33 mouse cellular contexts compared by ENCODE assay signal in genomic region chr15:61455042-61455441, GRCm38 (mm10).
"Had no signal": no experiment of that assay in that cellular context is flagged by ENCODE, and none has a peak within 500 bp of the region (broad histone marks: within the 10 kb centered on the region; RNA-seq: fewer than 3 reads in every experiment).

No protein-coding gene starts in this region.

- H3K36me3 ChIP-seq: limb, embryonic 10.5 days; limb, embryonic 12.5 days; limb, embryonic 13.5 days; limb, embryonic 15.5 days; liver, embryonic 12.5 days; liver, embryonic 13.5 days; liver, embryonic 15.5 days; lung, embryonic 15.5 days; midbrain, embryonic 10.5 days; midbrain, embryonic 12.5 days; midbrain, embryonic 13.5 days; midbrain, embryonic 15.5 days; neural tube, embryonic 12.5 days; neural tube, embryonic 13.5 days had no signal

- H3K9ac ChIP-seq: limb, embryonic 12.5 days; limb, embryonic 13.5 days; limb, embryonic 15.5 days; liver, embryonic 12.5 days; liver, embryonic 13.5 days; liver, embryonic 14.5 days; liver, embryonic 15.5 days; liver, postnatal 0 days; lung, embryonic 14.5 days; lung, embryonic 15.5 days; midbrain, embryonic 12.5 days; midbrain, embryonic 13.5 days; midbrain, embryonic 15.5 days; neural tube, embryonic 12.5 days; neural tube, embryonic 13.5 days had no signal

- H3K27me3 ChIP-seq: limb, embryonic 12.5 days; limb, embryonic 13.5 days; limb, embryonic 15.5 days; liver, embryonic 12.5 days; liver, embryonic 13.5 days; liver, embryonic 15.5 days; lung, embryonic 15.5 days; megakaryocyte, embryonic 14.5 days; midbrain, embryonic 12.5 days; midbrain, embryonic 13.5 days; midbrain, embryonic 15.5 days; neural tube, embryonic 12.5 days; neural tube, embryonic 13.5 days had no signal

- H3K27ac ChIP-seq: limb, embryonic 10.5 days; limb, embryonic 12.5 days; limb, embryonic 13.5 days; limb, embryonic 15.5 days; liver, embryonic 12.5 days; liver, embryonic 13.5 days; liver, embryonic 14.5 days; liver, embryonic 15.5 days; lung, embryonic 15.5 days; macrophage; midbrain, embryonic 10.5 days; midbrain, embryonic 12.5 days; midbrain, embryonic 13.5 days; midbrain, embryonic 15.5 days; neural tube, embryonic 12.5 days; neural tube, embryonic 13.5 days had no signal

- H3K4me3 ChIP-seq: limb, embryonic 10.5 days; limb, embryonic 12.5 days; limb, embryonic 13.5 days; limb, embryonic 15.5 days; liver, embryonic 12.5 days; liver, embryonic 13.5 days; liver, embryonic 15.5 days; lung, embryonic 15.5 days; megakaryocyte, embryonic 14.5 days; midbrain, embryonic 10.5 days; midbrain, embryonic 12.5 days; midbrain, embryonic 13.5 days; midbrain, embryonic 15.5 days; myocyte; neural tube, embryonic 12.5 days; neural tube, embryonic 13.5 days had no signal

- H3K4me1 ChIP-seq: liver, embryonic 12.5 days; liver, embryonic 13.5 days; liver, embryonic 15.5 days; megakaryocyte, embryonic 14.5 days; midbrain, embryonic 12.5 days; midbrain, embryonic 13.5 days; midbrain, embryonic 15.5 days; neural tube, embryonic 12.5 days had no signal

- DNase-seq: left cerebral cortex, postnatal 4 days; liver; liver, embryonic 13.5 days; liver, postnatal 0 days; lung, adult 18-20 months; lung, adult 2 months; lung, embryonic 14.5 days; lung, postnatal 10 days; lung, postnatal 14 days; lung, postnatal 36 days; lung, postnatal 4 days; midbrain, embryonic 14.5 days had no signal

- ATAC-seq: liver, embryonic 12.5 days; liver, postnatal 0 days; lung, postnatal 0 days; midbrain, embryonic 13.5 days; midbrain, embryonic 15.5 days; midbrain, embryonic 16.5 days had no signal

- H3K4me2 ChIP-seq: limb, embryonic 12.5 days; limb, embryonic 13.5 days; limb, embryonic 15.5 days; liver, embryonic 11.5 days; liver, embryonic 12.5 days; liver, embryonic 13.5 days; liver, embryonic 15.5 days; lung, embryonic 14.5 days; lung, embryonic 15.5 days; midbrain, embryonic 11.5 days; midbrain, embryonic 12.5 days; midbrain, embryonic 13.5 days; midbrain, embryonic 15.5 days; neural tube, embryonic 12.5 days; neural tube, embryonic 13.5 days had no signal

- H3K9me3 ChIP-seq: limb, embryonic 10.5 days; limb, embryonic 12.5 days; limb, embryonic 13.5 days; limb, embryonic 15.5 days; liver, embryonic 12.5 days; liver, embryonic 13.5 days; liver, embryonic 15.5 days; lung, embryonic 15.5 days; megakaryocyte, embryonic 14.5 days; midbrain, embryonic 10.5 days; midbrain, embryonic 12.5 days; midbrain, embryonic 13.5 days; midbrain, embryonic 15.5 days; neural tube, embryonic 12.5 days; neural tube, embryonic 13.5 days had no signal
